Comparison of ENCODE assay signal across 14 mouse cellular contexts in genomic region chr10:107870540-107870939, GRCm38 (mm10). TPM values are rescaled to one million over a fixed set of nuclear protein-coding genes. Genes with fewer than 3 reads are reported as not detected.
"Had no signal": no experiment of that assay in that cellular context is flagged by ENCODE, and none has a peak within 500 bp of the region (broad histone marks: within the 10 kb centered on the region; RNA-seq: fewer than 3 reads in every experiment).

No protein-coding gene starts in this region.

- H3K27me3 ChIP-seq: limb, embryonic 15.5 days; liver, embryonic 12.5 days; neural tube, embryonic 15.5 days had no signal

- DNase-seq: kidney, adult 11 months; kidney, postnatal 36 days; layer of hippocampus, adult 9-11 months; layer of hippocampus, postnatal 36 days; midbrain, embryonic 14.5 days; right cerebral cortex, adult 18-20 months; right cerebral cortex, postnatal 25 days; thymus, postnatal 36 days had no signal

- H3K4me3 ChIP-seq: limb, embryonic 15.5 days; liver, embryonic 12.5 days; myocyte; neural tube, embryonic 15.5 days had no signal

- ATAC-seq: liver, embryonic 12.5 days had no signal

- H3K36me3 ChIP-seq: limb, embryonic 15.5 days; liver, embryonic 12.5 days; neural tube, embryonic 15.5 days had no signal

- H3K4me1 ChIP-seq: limb, embryonic 15.5 days; liver, embryonic 12.5 days; neural tube, embryonic 15.5 days had no signal

- H3K9ac ChIP-seq: limb, embryonic 15.5 days; liver, embryonic 12.5 days; neural tube, embryonic 15.5 days had no signal

- H3K27ac ChIP-seq: limb, embryonic 15.5 days; liver, embryonic 12.5 days; neural tube, embryonic 15.5 days had no signal

- H3K9me3 ChIP-seq: limb, embryonic 15.5 days; liver, embryonic 12.5 days; neural tube, embryonic 15.5 days had no signal

- H3K4me2 ChIP-seq: limb, embryonic 15.5 days; liver, embryonic 12.5 days; neural tube, embryonic 15.5 days had no signal

RNA-seq across cellular contexts. Expression of gene Otogl, which starts 41.4 kb away (rescaled TPM):
- total RNA-seq: megakaryocyte-erythroid progenitor cell, adult 5-6 weeks had no signal
- polyA plus RNA-seq: neural tube, embryonic 11.5 days had no signal
